Mouse (Mus musculus): Measurements from ENCODE around the gene Gimap9.

Gimap9 gene

DNA sequence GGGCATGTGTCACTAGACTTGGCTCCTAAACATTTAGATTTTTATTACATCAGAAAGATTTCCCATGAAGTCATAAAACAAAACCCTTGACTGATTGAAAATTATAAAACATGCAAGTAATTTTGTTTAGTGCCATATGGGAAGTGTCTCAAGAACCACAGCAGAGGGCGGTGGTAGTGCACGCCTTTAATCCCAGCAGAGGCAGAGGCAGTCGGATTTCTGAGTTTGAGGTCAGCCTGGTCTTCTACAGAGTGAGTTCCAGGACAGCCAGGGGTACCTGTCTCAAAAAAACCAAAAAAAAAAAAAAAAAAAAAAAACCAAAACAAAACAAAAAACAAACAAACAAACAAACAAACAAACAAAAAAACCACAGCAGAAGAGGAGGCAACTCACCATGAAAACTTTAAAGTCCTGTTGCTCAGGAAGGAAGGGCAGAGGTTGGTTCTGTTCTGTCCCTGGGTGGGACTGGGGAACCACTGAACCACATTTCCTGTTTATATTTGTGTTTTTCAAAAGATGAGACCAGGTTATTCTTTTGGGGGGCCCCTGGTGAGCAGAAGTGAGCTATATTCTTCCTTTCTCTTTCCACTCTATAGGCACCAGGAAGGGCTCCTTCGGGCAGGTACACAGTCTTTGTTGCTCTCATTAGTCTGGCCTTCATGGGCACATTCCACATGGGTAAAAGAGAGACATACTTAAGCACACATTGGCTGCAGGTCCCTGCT, 21.1 kb downstream of the Gimap9 start:
- no peak for DNase-seq

DNA sequence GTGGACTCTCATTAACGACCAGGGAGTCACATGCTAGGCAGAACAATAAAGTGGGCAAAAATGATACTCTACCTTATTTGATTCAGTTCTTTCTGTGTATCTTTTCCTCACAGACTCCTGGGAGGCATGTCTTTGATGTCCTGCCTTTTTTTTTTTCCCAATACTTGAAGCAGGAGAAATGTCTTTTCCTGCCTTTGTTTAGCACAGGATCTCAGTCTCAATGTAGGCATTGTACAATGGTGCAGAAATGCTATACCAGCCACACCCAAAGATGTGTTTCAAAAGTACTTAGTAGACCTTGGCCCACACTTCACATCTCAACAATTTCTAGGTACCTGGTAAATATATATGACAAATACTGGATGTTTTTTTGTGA, 21.6 kb downstream of the Gimap9 start:
- no peak for DNase-seq

DNA sequence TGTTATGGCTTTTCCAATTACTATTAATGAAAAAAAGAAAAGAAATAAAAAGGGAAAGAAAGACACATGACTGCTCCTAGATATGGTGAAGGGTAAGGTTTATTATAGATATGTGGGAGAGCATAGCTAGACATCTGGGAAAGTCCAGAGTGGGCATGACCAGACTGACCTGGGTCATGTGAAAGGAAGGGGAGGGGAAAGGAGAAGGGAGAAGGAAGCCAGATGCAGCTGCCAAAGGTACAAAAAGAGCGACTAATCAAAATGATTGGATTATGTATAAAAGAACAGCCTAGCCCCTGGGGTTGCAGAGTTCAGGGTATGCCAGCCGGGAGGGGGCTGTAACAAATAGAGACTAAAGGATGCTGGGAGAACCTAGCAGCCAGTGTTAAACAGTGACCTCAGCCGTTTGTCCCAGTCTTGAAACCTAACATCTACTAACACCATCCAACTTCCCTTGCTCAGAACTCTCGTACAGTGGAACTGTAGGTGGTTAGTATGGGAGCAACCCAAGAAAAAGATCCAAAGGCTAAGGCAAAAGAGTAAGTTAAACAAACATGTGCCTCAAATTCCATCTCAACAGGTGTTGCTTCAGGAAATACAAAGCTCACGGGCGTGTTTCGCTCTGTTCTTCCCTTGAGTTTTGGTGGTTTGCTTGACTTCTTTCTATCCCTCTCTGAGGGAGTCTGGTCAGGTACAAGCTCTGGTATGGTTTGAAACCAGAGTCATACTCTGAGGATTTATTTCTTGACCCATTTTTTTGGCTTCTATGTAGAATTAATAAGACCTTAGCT, 22.3 kb downstream of the Gimap9 start:
- no peak for DNase-seq

DNA sequence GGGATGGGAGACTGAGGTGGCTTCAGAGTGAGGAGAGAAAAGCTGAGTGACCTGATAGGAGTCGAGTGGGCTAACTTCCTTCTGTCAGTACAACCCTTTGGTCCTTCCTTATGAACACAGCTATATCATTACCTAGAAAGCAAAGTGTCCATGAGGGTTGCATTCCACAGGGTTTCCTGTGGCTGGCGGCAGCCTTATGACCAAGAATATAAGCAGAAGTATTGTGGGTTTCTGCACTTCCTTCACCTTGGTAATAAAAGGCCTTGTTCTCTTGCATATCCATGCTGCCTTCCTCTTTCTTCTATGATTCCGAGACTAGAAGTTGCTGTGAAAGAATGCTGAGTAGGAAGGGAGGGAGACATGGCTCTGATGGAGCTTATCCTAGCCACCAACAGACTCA, 23.0 kb downstream of the Gimap9 start:
- no peak for DNase-seq

DNA sequence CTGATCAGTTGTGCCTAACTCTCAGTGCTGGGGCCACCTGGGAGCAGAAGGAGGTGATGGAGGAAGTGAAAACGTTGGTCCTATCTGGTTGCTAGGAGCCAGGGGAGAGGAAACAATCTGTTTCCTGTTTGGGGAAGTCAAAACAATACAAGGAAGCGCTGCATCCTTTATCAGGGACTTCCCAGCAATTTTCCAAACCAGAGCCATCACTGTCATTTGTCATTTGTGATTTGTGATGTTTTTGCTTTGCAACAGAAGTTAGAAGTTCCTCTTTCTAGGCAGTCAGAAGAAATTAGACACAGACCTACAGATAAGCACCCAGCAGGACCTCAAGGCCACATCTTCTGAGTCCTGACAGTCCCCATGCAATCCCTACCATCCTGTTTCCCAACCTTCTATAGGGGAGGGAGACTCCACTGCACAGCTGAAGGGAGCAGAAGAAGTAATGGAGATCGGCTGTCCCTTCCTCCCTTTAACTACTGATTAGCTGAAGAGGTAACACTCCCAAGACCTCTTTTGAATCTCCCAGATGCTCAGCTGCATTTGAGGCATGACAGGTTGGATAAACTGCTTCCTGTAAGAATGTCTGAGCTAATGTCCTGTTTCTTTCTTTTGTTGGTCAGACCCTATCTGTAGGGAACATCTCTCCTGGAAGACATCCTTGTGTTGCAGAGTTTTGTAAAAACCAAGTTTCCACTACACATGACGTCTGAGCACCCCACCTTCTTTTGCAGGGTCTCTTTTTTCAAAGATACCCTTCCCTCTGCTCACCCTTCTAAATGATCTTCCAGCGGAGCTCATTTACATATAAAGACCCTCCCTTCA, 24.5 kb downstream of the Gimap9 start:
- DNase-seq = no peak

DNA sequence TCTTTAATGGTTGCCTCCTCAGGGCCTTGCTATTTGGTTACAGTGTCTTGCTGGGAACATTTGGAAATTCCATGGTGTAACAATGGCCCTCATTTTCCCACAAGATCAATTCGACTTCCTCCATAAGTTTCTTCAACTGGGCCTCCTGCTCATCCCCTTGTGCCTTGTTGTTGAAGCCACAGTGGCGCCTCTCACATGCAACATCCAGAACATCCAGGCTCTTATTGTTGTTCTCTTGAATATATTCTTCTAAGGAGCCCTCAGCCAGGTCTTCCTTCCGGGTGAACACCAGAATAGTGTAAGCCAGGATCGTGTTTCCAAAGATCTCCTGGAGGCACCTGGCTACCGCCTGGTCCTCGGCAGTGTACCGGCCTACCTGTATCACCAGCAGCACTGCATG, 26.2 kb downstream of the Gimap9 start:
- no peak for DNase-seq

DNA sequence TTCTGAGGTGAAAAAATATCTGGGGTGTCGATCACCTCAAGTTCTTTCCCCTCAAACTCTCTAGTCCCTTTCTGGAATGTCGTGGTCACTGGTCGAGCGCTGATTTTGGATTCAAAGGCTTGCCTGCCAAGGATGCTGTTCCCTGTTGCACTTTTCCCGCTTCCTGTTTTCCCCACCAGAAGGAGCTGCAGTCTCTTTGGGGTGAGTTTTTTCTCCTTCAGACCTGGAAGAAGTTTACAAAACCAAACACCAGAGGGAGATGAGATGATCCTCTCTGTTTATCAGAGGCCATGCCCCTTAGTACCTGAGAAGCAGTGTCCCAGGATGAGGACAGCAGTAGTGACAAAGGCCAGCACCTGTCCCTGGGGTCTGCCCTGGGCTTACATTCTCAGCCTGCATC, 26.7 kb downstream of the Gimap9 start:
- no peak for DNase-seq

DNA sequence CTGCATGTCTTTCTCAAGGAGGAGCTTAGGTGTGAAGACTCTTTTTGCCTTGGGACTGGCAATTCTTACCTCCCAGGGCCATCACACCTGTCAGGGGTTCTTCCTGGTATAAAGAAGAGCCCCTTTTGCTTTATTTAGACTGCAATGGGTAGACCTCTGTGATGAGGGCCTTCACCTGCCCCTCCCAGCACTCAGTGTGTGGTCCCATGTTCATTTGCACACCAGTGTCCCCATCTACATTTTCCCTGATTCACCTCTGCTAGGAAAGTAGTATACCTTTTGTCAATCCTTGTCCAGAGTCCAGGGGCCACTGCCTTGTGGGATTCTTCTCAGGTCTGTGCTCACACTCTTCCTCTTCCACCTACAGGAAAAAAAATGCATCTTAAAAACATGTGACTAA, 28.2 kb downstream of the Gimap9 start:
- DNase-seq = no peak

DNA sequence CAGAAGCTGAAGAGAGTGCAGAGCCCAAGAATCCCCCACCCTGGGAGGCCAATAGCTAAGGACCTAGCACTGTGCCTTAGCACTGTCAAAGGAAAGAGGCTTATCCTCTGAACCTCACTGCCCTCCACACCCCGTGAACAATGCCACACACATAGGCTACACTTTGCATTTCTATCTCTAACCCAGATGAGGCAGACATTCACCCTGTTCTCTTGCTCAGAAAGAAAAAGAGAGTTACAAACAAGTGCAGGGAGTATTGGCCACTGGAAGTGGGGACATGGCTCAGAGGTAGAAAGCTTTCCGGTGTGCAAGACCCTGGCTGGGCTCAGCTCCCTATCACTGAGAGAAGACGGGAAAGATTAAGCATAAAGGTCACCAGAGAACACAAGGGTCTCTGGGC, 30.2 kb downstream of the Gimap9 start:
- DNase-seq = no peak

DNA sequence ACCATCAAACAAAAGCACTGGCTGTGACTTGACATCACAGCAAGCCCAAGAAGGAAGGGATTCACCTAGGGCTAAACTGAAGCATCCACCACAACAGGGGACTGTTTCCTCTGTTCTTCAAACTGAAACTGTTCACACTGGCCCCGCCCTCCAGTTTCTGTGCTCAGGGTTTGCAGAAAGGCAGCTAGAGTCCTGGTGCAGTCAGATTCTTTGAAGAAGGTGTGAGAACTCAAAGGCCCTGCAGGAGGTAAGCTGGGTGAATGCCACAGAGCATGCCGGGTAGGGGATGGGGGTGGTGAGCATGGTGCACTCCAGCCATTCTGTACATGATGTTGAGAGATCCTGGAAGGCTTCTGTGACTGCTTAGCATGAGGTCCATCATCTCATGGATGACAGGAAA, 42.5 kb downstream of the Gimap9 start, which contains the start of the genes Gm28053 and Gimap7:
Gene Gm28053, plus strand, starts transcription at position 153 of the 400 bp plus-strand sequence.
Gene Gimap7, plus strand, starts transcription at position 167 of the 400 bp plus-strand sequence.
- no peak for DNase-seq

DNA sequence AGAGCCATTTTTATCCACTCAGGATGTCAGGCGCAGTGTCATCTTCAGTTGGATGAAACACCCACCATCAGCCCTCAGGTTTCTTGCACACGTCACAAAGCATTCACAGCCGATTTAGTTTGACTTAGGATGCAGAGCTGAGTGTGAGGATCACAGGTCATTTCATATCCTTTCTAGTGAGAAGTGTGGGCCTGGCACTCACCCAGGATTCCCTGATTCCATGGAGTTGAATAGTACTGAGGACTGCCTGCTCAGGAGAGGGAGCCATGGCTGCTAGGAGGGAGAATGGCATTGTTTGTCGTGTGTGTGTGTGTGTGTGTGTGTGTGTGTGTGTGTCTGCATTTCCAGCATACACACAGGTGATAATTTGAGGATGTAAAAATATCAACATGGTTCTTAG, 44.4 kb downstream of the Gimap9 start:
- no peak for DNase-seq

DNA sequence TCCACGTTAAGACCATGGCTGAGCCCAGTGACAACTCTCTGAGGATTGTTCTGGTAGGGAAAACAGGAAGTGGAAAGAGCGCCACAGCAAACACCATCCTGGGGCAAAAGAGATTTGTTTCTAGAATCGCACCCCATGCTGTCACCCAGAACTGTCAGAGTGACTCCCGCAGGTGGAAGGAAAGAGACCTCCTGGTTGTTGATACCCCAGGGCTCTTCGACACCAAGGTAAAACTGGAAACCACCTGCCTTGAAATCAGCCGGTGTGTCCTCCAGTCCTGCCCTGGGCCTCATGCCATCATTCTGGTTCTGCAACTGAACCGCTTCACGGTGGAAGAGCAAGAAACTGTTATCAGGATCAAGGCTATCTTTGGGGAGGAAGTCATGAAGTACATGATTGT, 47.5 kb downstream of the Gimap9 start:
- no peak for DNase-seq

DNA sequence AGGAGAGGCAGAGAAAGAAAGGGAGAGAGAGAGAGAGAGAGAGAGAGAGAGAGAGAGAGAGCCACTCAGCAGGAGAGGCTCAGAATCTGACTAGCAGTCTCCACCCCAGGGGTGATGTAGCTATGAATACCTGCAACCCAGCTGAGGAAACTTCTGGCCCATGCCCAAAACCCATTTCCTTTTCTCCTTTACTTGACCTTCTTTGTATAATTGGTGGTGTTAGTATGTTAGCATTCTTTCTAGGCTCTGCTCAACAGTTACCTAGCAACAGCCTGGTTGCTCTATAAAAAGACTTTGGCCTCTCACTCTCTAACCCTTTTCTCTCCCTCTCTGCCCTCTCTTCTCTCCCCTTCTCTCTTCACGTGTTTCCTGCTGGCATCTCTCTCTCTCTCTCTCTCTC, 49.5 kb downstream of the Gimap9 start:
- DNase-seq = no peak

DNA sequence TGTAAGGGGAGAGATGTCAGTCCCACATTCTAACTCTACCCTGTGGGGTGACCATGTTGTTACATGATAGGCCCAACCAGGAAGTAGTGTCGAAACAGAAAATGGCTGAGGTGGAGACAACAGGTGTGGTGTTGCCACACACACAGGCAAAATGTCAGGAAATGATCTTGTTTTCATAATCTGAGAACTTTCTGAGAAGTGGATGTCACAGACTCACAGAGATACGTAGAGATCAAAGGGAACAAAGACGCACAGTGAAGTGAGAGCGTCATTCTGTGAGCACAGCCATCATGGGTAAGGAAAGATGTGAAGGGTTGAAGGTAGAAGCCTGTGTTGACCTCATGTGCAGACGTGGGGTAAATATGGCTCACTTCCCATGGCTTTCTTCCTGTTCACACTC, 51.8 kb downstream of the Gimap9 start:
- no peak for DNase-seq

All from cerebellum, adult 18-20 months (tissue).